Mouse (Mus musculus) liver, embryonic 11.5 days (tissue): ENCODE results near the gene Itm2c. TPM values are rescaled to one million over a fixed set of nuclear protein-coding genes. Genes with fewer than 3 reads are reported as not detected.

Experiments used
- ATAC-seq: fragments of 200-750 bp; cut with Nextera tagmentation; replicated peaks from 2 replicates; pipeline ENCODE4 v1.8.0; 2017; ENCODE audit warnings: moderate number of reproducible peaks, mild to moderate bottlenecking, moderate TSS enrichment, moderate library complexity; ENCODE audit not compliant: low FRiP score
- DNase-seq: peaks from one replicate; pipeline ENCODE4 v3.0.0-alpha.2; 2017; ENCODE audit warnings: low spot score
- H3K27ac ChIP-seq: fragments of 300-500 bp; sonication (generic); 2 replicates; pipeline ENCODE4 v1.5.1; 2014; ENCODE audit warnings: mild to moderate bottlenecking, low read depth, low read length, control low read depth
- H3K27me3 ChIP-seq: fragments of 300-500 bp; sonication (generic); replicated peaks from 2 replicates; pipeline ENCODE4 v1.6.1; 2014; ENCODE audit warnings: low read length, mixed read lengths; ENCODE audit not compliant: control insufficient read depth, insufficient read depth
- H3K36me3 ChIP-seq: fragments of 300-500 bp; sonication (generic); 2 replicates; pipeline ENCODE4 v1.6.1; 2014; ENCODE audit warnings: mild to moderate bottlenecking, low read length, moderate library complexity, mixed read lengths; ENCODE audit not compliant: control insufficient read depth, insufficient read depth
- H3K4me1 ChIP-seq: fragments of 300-500 bp; sonication (generic); replicated peaks from 2 replicates; pipeline ENCODE4 v1.6.1; 2014; ENCODE audit warnings: low read length, mixed read lengths; ENCODE audit not compliant: control insufficient read depth, insufficient read depth
- H3K4me2 ChIP-seq: fragments of 300-500 bp; sonication (generic); 2 replicates; pipeline ENCODE4 v1.6.1; 2014; ENCODE audit warnings: mild to moderate bottlenecking, control low read depth, moderate library complexity
- H3K4me3 ChIP-seq: fragments of 300-500 bp; sonication (generic); 2 replicates; pipeline ENCODE4 v1.5.1; 2014; ENCODE audit warnings: low read depth, low read length, control low read depth
- H3K9ac ChIP-seq: fragments of 300-500 bp; sonication (generic); 2 replicates; pipeline ENCODE4 v1.6.1; 2014; ENCODE audit warnings: low read depth, low read length, control low read depth
- H3K9me3 ChIP-seq: fragments of 300-500 bp; sonication (generic); 2 replicates; pipeline ENCODE4 v1.6.1; 2016; ENCODE audit warnings: low read length, inconsistent platforms, mixed read lengths; ENCODE audit not compliant: control insufficient read depth
- WGBS: fragments of 180-500 bp; shearing (Covaris S2); extraction: QIAGEN DNeasy Blood & Tissue Kit; methylation state at CpG from one replicate; pipeline ENCODE4 v1.1.7; 2014; 5-methylcytosine and 5-hydroxymethylcytosine counted together
- polyA plus RNA-seq: library from polyadenylated mRNA; unstranded; fragments of >200 nt; fragmentation: Nextera tagmentation; extraction: Ambion mirVana; gene quantifications from 2 replicates; pipeline ENCODE4 v1.2.1, GENCODE M21; 2014

Gene Itm2c
- polyA plus RNA-seq, 1 experiment from 2014 or later, result 39.7 TPM

- no peaks in the 10 kb centered on the region for H3K9me3 ChIP-seq
- no peak overlapping the region for H3K9ac ChIP-seq
- ATAC-seq (no peak), DNase-seq (no peak)
- H3K36me3 ChIP-seq, result no peaks in the 10 kb centered on the region
- WGBS, result 69% methylated on average over 7 of the region's 7 CpGs
- H3K4me3 ChIP-seq, result no peak overlapping the region
- H3K27ac ChIP-seq, result no peak overlapping the region
- no peaks in the 10 kb centered on the region for H3K27me3 ChIP-seq
- no peaks in the 10 kb centered on the region for H3K4me1 ChIP-seq
- H3K4me2 ChIP-seq, result no peak overlapping the region
These were observed 28.2 kb downstream of the Itm2c start for GRCm38 (mm10) chr1:85922127-85922864.

GRCm38 (mm10) chr1:85922865-85923211 lies 28.8 kb downstream of the Itm2c start:
- DNase-seq (no peak), ATAC-seq (no peak)
- Histone ChIP-seq H3K9ac (no peak overlapping the region), H3K4me2 (no peak overlapping the region), H3K36me3 (no peaks in the 10 kb centered on the region), H3K4me1 (no peaks in the 10 kb centered on the region), H3K4me3 (no peak overlapping the region), H3K27ac (no peak overlapping the region), H3K27me3 (no peaks in the 10 kb centered on the region), H3K9me3 (no peaks in the 10 kb centered on the region)
- WGBS, result 57% methylated on average over 5 of the region's 5 CpGs

- peak; percentile 57; the same call in 1 of the 2 replicates for ATAC-seq
These were observed 31.1 kb downstream of the Itm2c start for GRCm38 (mm10) chr1:85925183-85925582.

GRCm38 (mm10) chr1:85928057-85928687 lies 34.1 kb downstream of the Itm2c start, which contains the start of gene 4933407L21Rik:
4933407L21Rik (plus strand) TSS chr1:85928483.
- Histone ChIP-seq H3K4me2 (no peak within 1 kb of the TSS), H3K4me1 (0 out of 2 replicates have a peak, but pooled peaks cover 2% of the 10 kb centered on the region), H3K27ac (no peak within 1 kb of the TSS), H3K27me3 (no peaks in the 10 kb centered on the region), H3K9me3 (no peaks in the 10 kb centered on the region), H3K4me3 (no peak within 1 kb of the TSS), H3K9ac (no peak within 1 kb of the TSS), H3K36me3 (no peaks in the 10 kb centered on the region)
- ATAC-seq (no peak), DNase-seq (no peak)
- WGBS, result 72% methylated on average over 4 of the region's 4 CpGs

More at GRCm38 (mm10) chr1:85925183-85925582, 31.1 kb downstream of the Itm2c start:
- WGBS, result 74% methylated on average over 5 of the region's 5 CpGs
- Histone ChIP-seq H3K27ac (no peak overlapping the region), H3K4me3 (no peak overlapping the region), H3K9me3 (no peaks in the 10 kb centered on the region), H3K9ac (no peak overlapping the region), H3K4me1 (0 out of 2 replicates have a peak, but pooled peaks cover 2% of the 10 kb centered on the region), H3K4me2 (no peak overlapping the region), H3K27me3 (no peaks in the 10 kb centered on the region), H3K36me3 (no peaks in the 10 kb centered on the region)
- no peak for DNase-seq

GRCm38 (mm10) chr1:85928688-85929065 lies 34.6 kb downstream of the Itm2c start:
- peaks cover 3% of the 10 kb centered on the region for H3K4me1 ChIP-seq
- no peaks in the 10 kb centered on the region for H3K9me3 ChIP-seq
- DNase-seq (no peak), ATAC-seq (no peak)
- H3K27me3 ChIP-seq, result no peaks in the 10 kb centered on the region
- no peak overlapping the region for H3K4me3 ChIP-seq
- no peaks in the 10 kb centered on the region for H3K36me3 ChIP-seq
- no peak overlapping the region for H3K4me2 ChIP-seq
- H3K27ac ChIP-seq, result no peak overlapping the region
- no peak overlapping the region for H3K9ac ChIP-seq
- 73% methylated on average over 4 of the region's 4 CpGs for WGBS

- H3K9me3 ChIP-seq, result no peaks in the 10 kb centered on the region
- no peak overlapping the region for H3K9ac ChIP-seq
- no peak overlapping the region for H3K27ac ChIP-seq
- WGBS, result 80% methylated on average over 6 of the region's 6 CpGs
- H3K4me1 ChIP-seq, result peaks cover 9% of the 10 kb centered on the region
- no peaks in the 10 kb centered on the region for H3K27me3 ChIP-seq
- no peak for DNase-seq
- H3K4me2 ChIP-seq, result no peak overlapping the region
- no peak for ATAC-seq
- no peak overlapping the region for H3K4me3 ChIP-seq
- H3K36me3 ChIP-seq, result no peaks in the 10 kb centered on the region
These were observed 35.3 kb downstream of the Itm2c start for GRCm38 (mm10) chr1:85929406-85929805.

GRCm38 (mm10) chr1:85931170-85931569 lies 37.1 kb downstream of the Itm2c start:
- ATAC-seq, result no peak
- H3K4me3 ChIP-seq, result no peak overlapping the region
- 77% methylated on average over 5 of the region's 5 CpGs for WGBS
- H3K4me2 ChIP-seq, result no peak overlapping the region
- no peaks in the 10 kb centered on the region for H3K9me3 ChIP-seq
- no peak for DNase-seq
- no peak overlapping the region for H3K27ac ChIP-seq
- no peak overlapping the region for H3K9ac ChIP-seq
- H3K36me3 ChIP-seq, result no peaks in the 10 kb centered on the region
- H3K27me3 ChIP-seq, result no peaks in the 10 kb centered on the region
- peaks cover 9% of the 10 kb centered on the region for H3K4me1 ChIP-seq

- Histone ChIP-seq H3K4me2 (peak overlapping the region; percentile 23; the same call in 1 of the 2 replicates), H3K9ac (no peak overlapping the region), H3K9me3 (no peaks in the 10 kb centered on the region), H3K27me3 (no peaks in the 10 kb centered on the region), H3K27ac (peak overlapping the region; percentile 49; the same call in 1 of the 2 replicates), H3K4me1 (peaks cover 8% of the 10 kb centered on the region), H3K36me3 (no peaks in the 10 kb centered on the region), H3K4me3 (no peak overlapping the region)
- ATAC-seq (no peak; the same call in 1 of the 2 replicates), DNase-seq (no peak)
- 35% methylated on average over 7 of the region's 7 CpGs for WGBS
These were observed 39.1 kb downstream of the Itm2c start for GRCm38 (mm10) chr1:85933226-85933625.
